Mouse (Mus musculus) embryonic facial prominence, embryonic 10.5 days (tissue): ENCODE data around the gene Vwa7. TPM values are rescaled to one million over a fixed set of nuclear protein-coding genes. Genes with fewer than 3 reads are reported as not detected.
"Not testable (repeated sequence)": the region's sequence is repeated elsewhere in the genome, so short reads cannot be mapped to it uniquely, and the experiment has no call there.

Experiments
- DNase-seq: peaks from one replicate; pipeline ENCODE4 v3.0.0-alpha.2; 2017; ENCODE audit warnings: low spot score
- H3K27ac ChIP-seq: fragments of 300-500 bp; sonication (generic); replicated peaks from 2 replicates; pipeline ENCODE4 v1.5.1; 2016; ENCODE audit warnings: mild to moderate bottlenecking
- H3K27me3 ChIP-seq: fragments of 300-500 bp; sonication (generic); replicated peaks from 2 replicates; pipeline ENCODE4 v1.6.1; 2016; ENCODE audit warnings: low read depth, mild to moderate bottlenecking; ENCODE audit not compliant: poor library complexity, severe bottlenecking
- H3K36me3 ChIP-seq: fragments of 300-500 bp; sonication (generic); replicated peaks from 2 replicates; pipeline ENCODE4 v1.6.1; 2016; ENCODE audit warnings: mild to moderate bottlenecking, moderate library complexity
- H3K4me1 ChIP-seq: fragments of 300-500 bp; sonication (generic); 2 replicates; pipeline ENCODE4 v1.6.1; 2016
- H3K4me3 ChIP-seq: fragments of 300-500 bp; sonication (generic); 2 replicates; pipeline ENCODE4 v1.5.1; 2016; ENCODE audit warnings: mild to moderate bottlenecking, moderate library complexity
- H3K9me3 ChIP-seq: fragments of 300-500 bp; sonication (generic); 2 replicates; pipeline ENCODE4 v1.6.1; 2016; ENCODE audit warnings: mild to moderate bottlenecking
- WGBS: fragments of 180-500 bp; shearing (Covaris S2); methylation state at CpG from one replicate; pipeline ENCODE4 v1.1.7; 2016; 5-methylcytosine and 5-hydroxymethylcytosine counted together
- polyA plus RNA-seq: library from polyadenylated mRNA; unstranded; fragments of >200 nt; fragmentation: Nextera tagmentation; extraction: Ambion mirVana; gene quantifications from 2 replicates; pipeline ENCODE4 v1.2.1, GENCODE M21; 2016

Vwa7 gene
- polyA plus RNA-seq, 1 experiment from 2014 or later = 0.21 TPM

DNA sequence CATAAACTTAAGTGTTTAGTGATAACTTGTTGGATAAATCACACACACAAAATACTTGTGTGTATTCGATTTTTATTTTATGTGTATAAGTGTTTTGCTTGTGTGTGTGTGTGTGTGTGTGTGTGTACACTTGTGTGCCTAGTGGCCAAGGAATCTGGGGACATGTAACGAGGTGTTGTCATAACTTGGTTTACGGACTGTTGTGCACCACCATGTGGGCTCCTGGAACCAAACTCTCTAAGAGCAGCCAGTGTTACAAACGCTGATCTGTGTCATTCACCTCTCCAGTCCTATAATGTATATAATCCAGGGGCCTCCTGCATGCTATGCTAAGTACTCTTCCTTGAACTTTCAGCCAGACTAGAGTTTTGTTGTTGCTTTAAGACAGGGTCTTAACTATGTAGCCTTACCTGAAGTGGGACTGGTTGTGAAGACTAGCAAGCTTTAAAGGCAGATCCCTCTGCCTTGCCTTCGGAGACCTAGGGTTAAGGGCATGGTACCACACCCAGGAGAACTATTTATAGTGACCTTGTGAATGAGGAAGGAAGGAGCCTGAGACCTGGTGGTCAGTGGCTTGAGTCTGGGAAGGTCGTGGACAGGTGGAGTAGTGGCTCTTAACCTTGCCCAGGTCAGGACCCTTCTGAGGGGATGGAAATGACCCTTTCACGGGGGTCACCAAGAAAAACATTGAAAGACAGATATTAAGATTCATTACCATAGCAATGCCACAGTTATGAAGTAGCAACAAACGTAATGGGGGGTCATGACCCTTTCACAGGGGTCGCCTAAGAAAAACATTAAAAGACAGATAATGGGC lies 13.1 kb upstream of the Vwa7 start:
- no peaks in the 10 kb centered on the region for H3K9me3 ChIP-seq
- no peak for DNase-seq
- no peak overlapping the region for H3K27ac ChIP-seq
- H3K27me3 ChIP-seq = no peaks in the 10 kb centered on the region
- H3K4me1 ChIP-seq = peaks cover 46% of the 10 kb centered on the region
- peaks cover 65% of the 10 kb centered on the region for H3K36me3 ChIP-seq
- peak overlapping the region; percentile 97 for H3K4me3 ChIP-seq
- 72% methylated on average over 9 of the region's 9 CpGs for WGBS

DNA sequence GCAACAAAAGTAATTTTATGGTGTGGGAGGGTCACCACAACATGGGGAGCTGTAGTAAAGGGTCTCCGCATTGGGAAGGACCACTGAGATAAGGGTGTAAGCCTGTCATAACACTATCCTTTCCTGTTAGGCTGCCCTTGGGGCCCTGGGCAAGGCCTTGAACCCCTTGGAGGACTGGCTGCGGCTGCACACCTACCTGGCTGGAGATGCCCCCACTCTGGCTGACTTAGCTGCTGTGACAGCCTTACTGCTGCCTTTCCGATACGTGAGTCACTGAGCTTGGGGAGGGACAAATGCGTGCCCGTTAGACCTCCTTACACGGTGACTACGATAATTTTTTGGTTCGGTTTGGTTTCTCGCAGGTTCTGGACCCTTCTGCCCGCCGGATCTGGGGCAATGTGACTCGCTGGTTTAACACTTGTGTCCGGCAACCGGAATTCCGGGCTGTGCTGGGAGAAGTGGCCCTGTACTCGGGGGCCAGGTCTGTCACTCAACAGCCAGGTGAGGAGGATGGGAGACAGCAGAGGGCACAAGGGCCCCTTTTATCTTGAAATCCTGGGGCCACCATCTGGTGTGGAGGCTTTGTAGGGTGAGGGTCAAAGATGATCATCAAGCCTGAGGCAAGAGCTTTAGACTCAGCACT lies 12.2 kb upstream of the Vwa7 start:
- Histone ChIP-seq H3K27me3 (no peaks in the 10 kb centered on the region), H3K9me3 (no peaks in the 10 kb centered on the region), H3K4me3 (peak overlapping the region; percentile 6; the same call in 1 of the 2 replicates), H3K36me3 (peaks cover 65% of the 10 kb centered on the region), H3K27ac (no peak overlapping the region), H3K4me1 (peaks cover 37% of the 10 kb centered on the region)
- WGBS = 93% methylated on average over 17 of the region's 17 CpGs
- DNase-seq = no peak

DNA sequence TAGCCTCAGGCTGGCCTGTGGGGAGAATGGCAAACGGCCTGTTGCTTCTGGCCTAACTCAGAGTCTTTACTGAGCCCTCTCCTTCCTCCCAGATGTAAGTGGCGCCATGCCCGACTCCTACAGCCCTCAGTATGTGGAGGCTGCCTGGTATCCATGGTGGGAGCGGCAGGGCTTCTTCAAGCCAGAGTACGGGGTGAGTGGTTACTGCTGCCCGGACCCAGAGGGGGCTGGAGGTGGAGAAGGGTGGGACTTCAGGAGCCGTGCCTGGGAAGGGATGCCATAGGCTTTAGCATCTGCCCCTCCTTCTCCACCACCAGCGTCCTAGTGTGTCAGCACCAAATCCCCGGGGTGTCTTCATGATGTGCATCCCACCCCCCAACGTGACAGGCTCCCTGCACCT lies 11.2 kb upstream of the Vwa7 start:
- peak overlapping the region; percentile 14; the same call in 1 of the 2 replicates for H3K4me3 ChIP-seq
- H3K4me1 ChIP-seq = peaks cover 28% of the 10 kb centered on the region
- H3K27ac ChIP-seq = no peak overlapping the region
- peaks cover 73% of the 10 kb centered on the region for H3K36me3 ChIP-seq
- H3K9me3 ChIP-seq = no peaks in the 10 kb centered on the region
- 93% methylated on average over 10 of the region's 10 CpGs for WGBS
- no peaks in the 10 kb centered on the region for H3K27me3 ChIP-seq
- no peak for DNase-seq

DNA sequence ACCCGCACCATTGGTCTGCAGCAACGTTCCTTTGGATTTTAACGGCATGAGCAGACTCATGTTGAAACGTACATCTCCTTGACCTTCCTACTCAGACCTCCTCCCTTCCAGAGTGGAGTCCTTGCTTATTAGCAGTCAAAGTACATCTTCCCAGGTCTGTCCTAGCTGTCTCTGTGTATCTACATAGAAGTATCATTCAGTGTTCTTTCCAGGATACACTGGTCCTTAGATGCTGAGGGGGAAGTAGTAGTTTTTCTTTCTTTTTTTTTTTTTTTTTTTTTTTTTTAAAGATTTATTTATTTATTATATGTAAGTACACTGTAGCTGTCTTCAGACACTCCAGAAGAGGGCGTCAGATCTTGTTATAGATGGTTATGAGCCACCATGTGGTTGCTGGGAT lies 10.5 kb upstream of the Vwa7 start:
- DNase-seq, H3K4me3 ChIP-seq, H3K9me3 ChIP-seq, H3K27me3 ChIP-seq, H3K27ac ChIP-seq: not testable (repeated sequence)
- 97% methylated on average over 4 of the region's 5 CpGs for WGBS
- peaks cover 81% of the 10 kb centered on the region for H3K36me3 ChIP-seq
- peaks cover 28% of the 10 kb centered on the region for H3K4me1 ChIP-seq

DNA sequence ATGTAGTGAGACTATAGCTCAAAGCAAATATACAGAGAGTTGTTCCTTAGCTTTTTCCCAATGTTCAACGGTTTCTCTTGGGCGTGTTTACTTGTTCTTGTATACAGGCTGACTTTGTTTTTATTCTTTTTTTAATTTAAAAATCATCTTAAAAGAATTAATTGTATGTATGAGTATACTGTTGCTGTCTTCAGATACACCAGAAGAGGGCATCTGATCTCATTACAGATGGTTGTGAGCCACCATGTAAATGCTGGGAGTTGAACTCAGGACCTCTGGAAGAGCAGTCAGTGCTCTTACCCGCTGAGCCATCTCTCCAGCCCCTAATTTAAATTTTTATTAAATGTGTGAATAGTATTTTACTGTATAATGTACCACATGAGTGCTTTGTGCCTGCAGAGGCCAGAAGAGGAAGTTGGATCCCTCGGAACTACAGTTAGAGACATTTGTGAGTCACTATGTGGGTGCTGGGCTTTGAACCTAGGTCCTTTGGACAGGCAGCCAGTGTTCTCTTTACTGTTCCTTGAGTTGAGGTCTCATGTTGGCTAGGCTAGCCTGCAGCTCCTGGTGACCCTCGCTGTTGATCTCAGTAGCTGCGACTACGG lies 8.9 kb upstream of the Vwa7 start:
- peaks cover 17% of the 10 kb centered on the region for H3K4me1 ChIP-seq
- no peaks in the 10 kb centered on the region for H3K9me3 ChIP-seq
- no peak for DNase-seq
- H3K27ac ChIP-seq = no peak overlapping the region
- WGBS = 94% methylated on average over 7 of the region's 7 CpGs
- peak overlapping the region; percentile 8; the same call in 1 of the 2 replicates for H3K4me3 ChIP-seq
- H3K27me3 ChIP-seq = no peaks in the 10 kb centered on the region
- peaks cover 96% of the 10 kb centered on the region for H3K36me3 ChIP-seq

DNA sequence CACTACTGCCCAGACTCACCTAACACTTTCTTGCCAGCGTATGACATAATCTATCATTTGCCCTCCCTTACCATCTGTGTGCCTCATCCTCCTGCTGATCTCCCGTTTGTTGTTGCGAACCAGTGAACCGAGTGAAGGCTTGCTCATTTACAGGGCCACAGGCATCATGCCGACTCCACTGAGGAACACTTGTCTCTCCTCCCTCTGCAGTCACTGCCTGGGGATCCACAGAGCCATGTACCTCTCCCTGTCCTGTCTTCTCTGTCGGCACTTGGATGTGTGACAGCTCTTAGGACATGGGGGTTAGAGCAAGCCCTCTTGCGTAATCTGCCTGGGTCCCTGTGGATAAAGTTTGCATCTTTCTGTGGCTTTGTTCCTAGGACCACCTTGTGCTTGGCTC lies 6.8 kb upstream of the Vwa7 start:
- Histone ChIP-seq H3K27me3 (no peaks in the 10 kb centered on the region), H3K27ac (no peak overlapping the region), H3K4me1 (no peaks in the 10 kb centered on the region), H3K9me3 (no peaks in the 10 kb centered on the region), H3K4me3 (no peak overlapping the region), H3K36me3 (peaks cover 99% of the 10 kb centered on the region)
- WGBS = 90% methylated on average over 7 of the region's 7 CpGs
- DNase-seq = no peak

DNA sequence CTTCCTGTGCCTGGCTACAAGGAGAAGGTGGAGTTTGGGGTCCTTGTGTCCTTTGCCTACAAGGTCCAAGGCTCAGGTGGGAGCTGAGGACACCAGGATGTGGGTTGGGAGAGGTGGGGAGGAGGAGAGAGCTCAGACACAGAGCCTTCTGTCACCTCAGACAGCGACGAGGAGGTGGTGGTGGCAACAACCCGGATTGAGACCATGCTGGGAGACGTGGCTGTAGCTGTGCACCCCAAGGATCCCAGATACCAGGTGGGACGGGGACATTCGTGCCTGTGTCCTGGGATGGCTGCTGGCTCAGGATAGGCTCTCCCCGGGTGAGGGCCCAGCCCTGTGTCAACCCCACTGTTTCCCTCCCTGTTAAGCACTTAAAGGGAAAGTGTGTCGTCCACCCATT lies 4.9 kb upstream of the Vwa7 start:
- 0 out of 2 replicates have a peak overlapping the region, but pooled peaks have one; percentile 16 for H3K4me3 ChIP-seq
- no peak for DNase-seq
- H3K4me1 ChIP-seq = no peaks in the 10 kb centered on the region

DNA sequence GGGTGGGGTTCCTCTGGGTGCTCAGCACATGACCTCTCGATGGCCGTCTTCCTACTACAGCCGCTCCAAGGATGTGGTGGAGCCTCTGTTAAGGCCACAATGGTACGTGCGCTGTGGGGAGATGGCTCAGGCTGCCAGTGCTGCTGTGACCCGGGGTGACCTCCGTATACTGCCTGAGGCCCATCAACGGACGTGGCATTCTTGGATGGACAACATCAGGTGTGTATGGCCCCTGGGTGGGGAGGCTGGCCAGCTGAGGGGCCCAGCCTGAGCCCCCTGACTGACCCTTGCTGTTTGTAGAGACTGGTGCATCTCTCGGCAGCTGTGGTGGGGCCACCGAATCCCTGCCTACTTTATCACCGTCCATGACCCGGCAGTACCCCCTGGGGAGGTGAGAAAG lies 3.9 kb upstream of the Vwa7 start:
- 88% methylated on average over 13 of the region's 13 CpGs for WGBS
- Histone ChIP-seq H3K27ac (no peak overlapping the region), H3K27me3 (no peaks in the 10 kb centered on the region), H3K4me1 (no peaks in the 10 kb centered on the region), H3K4me3 (no peak overlapping the region), H3K9me3 (no peaks in the 10 kb centered on the region), H3K36me3 (peaks cover 100% of the 10 kb centered on the region)
- no peak for DNase-seq

More for the DNA sequence above, 4.9 kb upstream of the Vwa7 start:
- Histone ChIP-seq H3K36me3 (peaks cover 100% of the 10 kb centered on the region), H3K27ac (no peak overlapping the region), H3K27me3 (no peaks in the 10 kb centered on the region), H3K9me3 (no peaks in the 10 kb centered on the region)
- 90% methylated on average over 8 of the region's 8 CpGs for WGBS

DNA sequence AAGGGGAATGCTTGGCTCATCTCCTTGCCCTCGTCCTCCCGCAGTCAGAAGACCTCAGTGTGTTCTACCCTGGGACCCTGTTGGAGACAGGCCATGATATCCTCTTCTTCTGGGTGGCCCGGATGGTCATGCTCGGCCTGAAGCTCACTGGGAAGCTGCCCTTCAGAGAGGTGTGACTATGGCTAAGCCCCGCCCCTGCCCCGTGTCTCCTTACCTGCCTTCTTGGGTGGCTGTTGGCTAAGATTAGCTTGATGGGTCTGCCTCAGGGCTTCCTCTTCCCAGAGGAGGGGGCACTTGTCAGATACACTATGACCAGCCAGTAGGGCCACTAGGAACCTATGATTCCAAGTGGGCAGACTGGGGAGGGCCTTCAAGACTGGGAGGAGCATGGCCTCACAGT lies 3.2 kb upstream of the Vwa7 start:
- 81% methylated on average over 6 of the region's 6 CpGs for WGBS
- DNase-seq = no peak
- H3K36me3 ChIP-seq = peaks cover 97% of the 10 kb centered on the region
- no peak overlapping the region for H3K27ac ChIP-seq
- no peaks in the 10 kb centered on the region for H3K9me3 ChIP-seq
- no peak overlapping the region for H3K4me3 ChIP-seq
- H3K27me3 ChIP-seq = no peaks in the 10 kb centered on the region
- H3K4me1 ChIP-seq = no peaks in the 10 kb centered on the region

DNA sequence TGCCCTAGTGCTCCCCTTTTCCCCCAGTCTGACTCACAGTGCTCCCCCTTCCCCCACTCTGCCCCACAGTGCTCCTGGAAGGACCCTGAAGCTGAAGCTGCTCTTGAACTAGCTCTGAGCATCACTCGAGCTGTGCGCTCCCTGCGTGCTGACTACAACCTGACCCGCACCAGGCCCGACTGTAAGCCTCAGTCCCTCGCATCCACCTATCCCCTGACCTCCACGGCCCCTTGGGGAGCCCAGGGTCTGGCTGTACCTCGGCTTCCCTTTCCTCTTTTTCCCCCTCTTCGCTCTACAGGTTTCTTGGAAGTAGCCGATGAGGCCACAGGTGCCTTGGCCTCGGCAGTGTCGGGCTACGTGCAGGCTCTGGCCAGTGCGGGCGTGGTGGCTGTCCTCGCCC lies 1.1 kb upstream of the Vwa7 start:
- DNase-seq = no peak
- Histone ChIP-seq H3K36me3 (peaks cover 81% of the 10 kb centered on the region), H3K9me3 (no peaks in the 10 kb centered on the region), H3K27ac (no peak overlapping the region), H3K4me3 (no peak overlapping the region), H3K4me1 (no peaks in the 10 kb centered on the region), H3K27me3 (no peaks in the 10 kb centered on the region)
- 92% methylated on average over 16 of the region's 16 CpGs for WGBS

DNA sequence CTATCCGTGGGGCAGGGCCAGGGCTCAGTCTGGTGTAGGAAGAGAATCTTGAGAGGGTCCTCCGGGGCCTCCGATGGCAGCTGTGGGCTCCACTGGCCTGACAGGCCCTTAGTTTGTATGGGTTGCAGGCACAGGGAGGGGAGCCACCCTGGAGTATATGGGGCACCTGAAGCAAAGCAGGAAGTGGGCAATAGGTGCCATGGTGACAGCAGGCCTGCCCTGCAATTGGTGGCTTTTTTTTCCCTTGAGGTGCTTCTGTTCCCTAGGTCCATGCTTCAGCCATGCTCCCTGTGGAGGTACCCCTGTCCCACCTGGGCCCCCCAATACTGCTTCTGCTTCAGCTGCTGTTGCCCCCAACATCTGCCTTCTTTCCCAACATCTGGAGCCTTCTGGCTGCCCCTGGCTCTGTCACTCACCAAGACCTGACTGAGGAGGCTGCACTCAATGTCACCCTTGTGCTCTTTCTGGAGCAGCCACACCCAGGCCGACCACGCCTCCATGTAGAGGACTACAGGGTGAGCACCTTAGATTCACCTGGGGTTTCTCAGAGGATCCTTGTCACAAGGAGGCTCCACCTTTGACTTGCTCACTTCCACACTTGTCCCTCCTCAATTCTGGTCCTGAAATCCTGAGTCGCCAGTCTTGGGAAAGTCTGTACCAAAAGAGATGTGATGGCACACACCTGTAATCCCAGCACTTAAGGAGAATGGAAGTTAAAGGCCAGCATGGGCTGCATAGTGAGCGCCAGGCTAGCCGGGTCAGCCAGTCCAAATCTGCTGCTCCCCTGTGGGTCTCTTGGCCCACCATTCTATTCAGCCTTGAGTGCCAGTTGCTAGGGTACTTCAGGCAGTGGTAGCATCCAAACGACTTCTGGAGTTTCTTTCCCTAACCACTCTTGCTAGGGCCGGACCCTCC lies 669 bp downstream of the Vwa7 start:
- Histone ChIP-seq H3K27ac (no peak overlapping the region), H3K9me3 (no peaks in the 10 kb centered on the region), H3K4me1 (peaks cover 14% of the 10 kb centered on the region), H3K27me3 (no peaks in the 10 kb centered on the region), H3K36me3 (peaks cover 63% of the 10 kb centered on the region), H3K4me3 (peak overlapping the region; percentile 11; the same call in 1 of the 2 replicates)
- no peak for DNase-seq
- WGBS = 78% methylated on average over 10 of the region's 10 CpGs

DNA sequence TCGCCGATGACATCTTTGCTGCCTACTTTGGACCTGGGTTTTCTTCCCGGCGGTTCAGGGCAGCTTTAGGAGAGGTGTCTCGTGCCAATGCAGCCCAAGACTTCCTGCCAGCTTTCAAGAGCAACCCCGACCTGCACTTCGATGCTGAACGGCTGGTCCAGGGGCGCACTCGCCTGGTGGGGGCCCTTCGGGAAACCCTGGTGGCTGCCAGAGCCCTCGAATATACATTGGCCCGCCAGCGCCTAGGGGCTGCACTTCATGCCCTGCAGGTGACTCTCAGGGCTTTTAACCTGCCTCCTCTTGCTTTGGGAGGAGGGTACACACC lies 1.3 kb downstream of the Vwa7 start:
- no peak for DNase-seq
- H3K36me3 ChIP-seq = peaks cover 57% of the 10 kb centered on the region
- no peaks in the 10 kb centered on the region for H3K9me3 ChIP-seq
- WGBS = 74% methylated on average over 14 of the region's 14 CpGs
- peaks cover 15% of the 10 kb centered on the region for H3K4me1 ChIP-seq
- H3K4me3 ChIP-seq = 0 out of 2 replicates have a peak overlapping the region, but pooled peaks have one; percentile 11
- H3K27me3 ChIP-seq = no peaks in the 10 kb centered on the region
- H3K27ac ChIP-seq = no peak overlapping the region
